Mouse (Mus musculus) heart, embryonic 14.5 days (tissue): Measurements from ENCODE around the gene Odf3l1. TPM values are rescaled to one million over a fixed set of nuclear protein-coding genes. Genes with fewer than 3 reads are reported as not detected.
A peak's percentile ranks its signal among the peaks of the same experiment; 100 is the strongest.

Source experiments
- ATAC-seq: fragments of 200-750 bp; cut with Nextera tagmentation; 2 replicates; pipeline ENCODE4 v1.8.0; 2017; ENCODE audit warnings: low read depth, moderate TSS enrichment; ENCODE audit not compliant: insufficient number of reproducible peaks, insufficient read depth, low FRiP score
- H3K27ac ChIP-seq, 2 experiments: fragments of 200-500 bp in 1 of 2; fragments of 300-500 bp in 1 of 2; sonication (generic) in 1 of 2; replicated peaks in 1 of 2; 2 replicates each; pipeline ENCODE4 v1.5.1; 2012 to 2014; ENCODE audit warnings: low read depth in 2 of 2, low read length in 2 of 2, control low read depth in 1 of 2, mild to moderate bottlenecking in 1 of 2, mixed read lengths in 1 of 2; ENCODE audit not compliant: control insufficient read depth in 1 of 2, insufficient read depth in 1 of 2
- H3K27me3 ChIP-seq: fragments of 300-500 bp; sonication (generic); 2 replicates; pipeline ENCODE4 v1.6.1; 2014; ENCODE audit warnings: mild to moderate bottlenecking, low read length, control low read depth; ENCODE audit not compliant: control insufficient read depth, insufficient read depth
- H3K36me3 ChIP-seq: fragments of 300-500 bp; sonication (generic); 2 replicates; pipeline ENCODE4 v1.6.1; 2014; ENCODE audit warnings: mild to moderate bottlenecking, control low read depth, low read length, mixed read lengths; ENCODE audit not compliant: control insufficient read depth, insufficient read depth
- H3K4me1 ChIP-seq, 2 experiments: fragments of 200-500 bp in 1 of 2; fragments of 300-500 bp in 1 of 2; sonication (generic) in 1 of 2; 2 replicates each; pipeline ENCODE4 v1.6.1; 2012 to 2014; ENCODE audit warnings: low read length in 2 of 2, control low read depth in 1 of 2, mixed read lengths in 1 of 2; ENCODE audit not compliant: control insufficient read depth in 2 of 2, insufficient read depth in 2 of 2
- H3K4me2 ChIP-seq: fragments of 300-500 bp; sonication (generic); 2 replicates; pipeline ENCODE4 v1.6.1; 2014; ENCODE audit warnings: mild to moderate bottlenecking, low read length
- H3K4me3 ChIP-seq, 2 experiments: fragments of 200-500 bp in 1 of 2; fragments of 300-500 bp in 1 of 2; sonication (generic) in 1 of 2; 2 replicates each; pipeline ENCODE4 v1.5.1; 2012 to 2014; ENCODE audit warnings: low read length in 2 of 2, mild to moderate bottlenecking in 2 of 2, control low read depth in 1 of 2, low read depth in 1 of 2, moderate library complexity in 1 of 2; ENCODE audit not compliant: control insufficient read depth in 1 of 2, insufficient read depth in 1 of 2
- H3K9ac ChIP-seq: fragments of 300-500 bp; sonication (generic); 2 replicates; pipeline ENCODE4 v1.6.1; 2014; ENCODE audit warnings: mild to moderate bottlenecking, low read length
- H3K9me3 ChIP-seq: fragments of 300-500 bp; sonication (generic); 2 replicates; pipeline ENCODE4 v1.6.1; 2016; ENCODE audit warnings: low read length, control low read depth; ENCODE audit not compliant: control insufficient read depth
- WGBS: fragments of 180-500 bp; shearing (Covaris S2); extraction: QIAGEN DNeasy Blood & Tissue Kit; methylation state at CpG from one replicate; pipeline ENCODE4 v1.1.7; 2014; 5-methylcytosine and 5-hydroxymethylcytosine counted together
- polyA plus RNA-seq: library from polyadenylated mRNA; unstranded; fragments of >200 nt; fragmentation: Nextera tagmentation; extraction: Ambion mirVana; gene quantifications from 2 replicates; pipeline ENCODE4 v1.2.1, GENCODE M21; 2014

Gene Odf3l1
- polyA plus RNA-seq, 1 experiment from 2014 or later, result 0.72 TPM

GRCm38 (mm10) chr9:56900060-56900459 is 35.6 kb upstream of the Odf3l1 start:
- no peak overlapping the region for H3K27ac ChIP-seq
- H3K27me3 ChIP-seq, result no peaks in the 10 kb centered on the region
- H3K4me2 ChIP-seq, result no peak overlapping the region
- no peak overlapping the region for H3K4me3 ChIP-seq
- H3K36me3 ChIP-seq, result peaks cover 31% of the 10 kb centered on the region
- no peak overlapping the region for H3K9ac ChIP-seq
- no peak for ATAC-seq
- H3K9me3 ChIP-seq, result no peaks in the 10 kb centered on the region
- peaks cover 7 to 9% of the 10 kb centered on the region in 2 experiments; a peak in 1 of 4 replicates for H3K4me1 ChIP-seq

GRCm38 (mm10) chr9:56899409-56899808 is 34.9 kb upstream of the Odf3l1 start:
- Histone ChIP-seq H3K27me3 (no peaks in the 10 kb centered on the region), H3K27ac (no peak overlapping the region), H3K4me3 (no peak overlapping the region), H3K4me2 (no peak overlapping the region), H3K9ac (no peak overlapping the region), H3K4me1 (peaks cover 8 to 9% of the 10 kb centered on the region in 2 experiments; a peak in 3 of 4 replicates), H3K9me3 (no peaks in the 10 kb centered on the region), H3K36me3 (peaks cover 38% of the 10 kb centered on the region)
- no peak for ATAC-seq
- 82% methylated on average over 11 of the region's 11 CpGs for WGBS

GRCm38 (mm10) chr9:56896779-56897178 is 32.3 kb upstream of the Odf3l1 start:
- Histone ChIP-seq H3K4me1 (peaks cover 18 to 21% of the 10 kb centered on the region in 2 experiments; a peak in 3 of 4 replicates), H3K4me2 (no peak overlapping the region)
- ATAC-seq, result no peak

GRCm38 (mm10) chr9:56894006-56894405 is 29.5 kb upstream of the Odf3l1 start:
- H3K4me3 ChIP-seq, result no peak overlapping the region
- H3K9ac ChIP-seq, result peak overlapping the region; percentile 21; the same call in 1 of the 2 replicates
- 11% methylated on average over 3 of the region's 3 CpGs for WGBS
- no peak for ATAC-seq
- H3K27me3 ChIP-seq, result no peaks in the 10 kb centered on the region
- no peak overlapping the region for H3K4me2 ChIP-seq
- no peaks in the 10 kb centered on the region for H3K9me3 ChIP-seq
- no peak overlapping the region for H3K27ac ChIP-seq
- peaks cover 14 to 19% of the 10 kb centered on the region in 2 experiments; a peak in 3 of 4 replicates for H3K4me1 ChIP-seq
- H3K36me3 ChIP-seq, result peaks cover 81% of the 10 kb centered on the region

More at GRCm38 (mm10) chr9:56896779-56897178, 32.3 kb upstream of the Odf3l1 start:
- Histone ChIP-seq H3K27ac (no peak overlapping the region), H3K9ac (no peak overlapping the region), H3K36me3 (peaks cover 60% of the 10 kb centered on the region), H3K9me3 (no peaks in the 10 kb centered on the region), H3K4me3 (no peak overlapping the region), H3K27me3 (no peaks in the 10 kb centered on the region)
- WGBS, result 85% methylated on average over 12 of the region's 12 CpGs

GRCm38 (mm10) chr9:56893313-56893712 is 28.8 kb upstream of the Odf3l1 start:
- Histone ChIP-seq H3K36me3 (peaks cover 84% of the 10 kb centered on the region), H3K9me3 (no peaks in the 10 kb centered on the region), H3K4me3 (no peak overlapping the region), H3K27me3 (no peaks in the 10 kb centered on the region), H3K27ac (0 out of 4 replicates have a peak overlapping the region, but pooled peaks of 1 of the 2 experiments have one; percentile 10), H3K4me2 (no peak overlapping the region), H3K4me1 (peaks cover 14 to 19% of the 10 kb centered on the region in 2 experiments; a peak in 3 of 4 replicates), H3K9ac (no peak overlapping the region; the same call in 1 of the 2 replicates)
- WGBS, result 56% methylated on average over 8 of the region's 8 CpGs
- ATAC-seq, result no peak

GRCm38 (mm10) chr9:56892111-56892510 is 27.6 kb upstream of the Odf3l1 start:
- no peak for ATAC-seq
- Histone ChIP-seq H3K27ac (peak overlapping the region in 1 of 2 experiments; percentile 39; a peak in 1 of 4 replicates), H3K4me1 (peaks cover 14 to 19% of the 10 kb centered on the region in 2 experiments; a peak in 3 of 4 replicates), H3K27me3 (no peaks in the 10 kb centered on the region), H3K4me2 (no peak overlapping the region), H3K4me3 (no peak overlapping the region), H3K9me3 (no peaks in the 10 kb centered on the region), H3K36me3 (peaks cover 88% of the 10 kb centered on the region), H3K9ac (no peak overlapping the region)
- 89% methylated on average over 10 of the region's 10 CpGs for WGBS

GRCm38 (mm10) chr9:56891517-56892011 is 27.1 kb upstream of the Odf3l1 start:
- H3K4me3 ChIP-seq, result no peak overlapping the region
- 0 out of 2 replicates have a peak, but pooled peaks have one; percentile 5 for ATAC-seq
- H3K36me3 ChIP-seq, result peaks cover 88% of the 10 kb centered on the region
- H3K4me1 ChIP-seq, result peaks cover 14 to 19% of the 10 kb centered on the region in 2 experiments; a peak in 3 of 4 replicates
- H3K27ac ChIP-seq, result peak overlapping the region in 1 of 2 experiments; percentile 39; a peak in 1 of 4 replicates
- H3K4me2 ChIP-seq, result peak overlapping the region; percentile 20; the same call in 1 of the 2 replicates
- no peaks in the 10 kb centered on the region for H3K27me3 ChIP-seq
- WGBS, result 36% methylated on average over 12 of the region's 12 CpGs
- no peaks in the 10 kb centered on the region for H3K9me3 ChIP-seq
- peak overlapping the region; percentile 57 for H3K9ac ChIP-seq
